Mouse (Mus musculus) cerebellum, postnatal 4 days (tissue): Measurements from ENCODE around the gene Sptbn4.

ENCODE experiments used
- DNase-seq, 2 experiments: peaks; one replicate each; pipeline ENCODE4 v3.0.0; 2022; ENCODE audit warnings: low spot score in 2 of 2, mixed read lengths in 1 of 2

The Sptbn4 gene

GRCm38 (mm10) chr7:27326101-27326880 is 121.2 kb downstream of the Sptbn4 start:
- DNase-seq = no peak

GRCm38 (mm10) chr7:27325697-27326096 is 121.8 kb downstream of the Sptbn4 start:
- no peak for DNase-seq

GRCm38 (mm10) chr7:27324928-27325327 is 122.6 kb downstream of the Sptbn4 start:
- DNase-seq = no peak

- DNase-seq = no peak
Measured at GRCm38 (mm10) chr7:27324161-27324560, 123.3 kb downstream of the Sptbn4 start.

- no peak for DNase-seq
Measured at GRCm38 (mm10) chr7:27323001-27323400, 124.5 kb downstream of the Sptbn4 start.

- DNase-seq = no peak
Measured at GRCm38 (mm10) chr7:27322291-27322690, 125.2 kb downstream of the Sptbn4 start.

- no peak for DNase-seq
Measured at GRCm38 (mm10) chr7:27319411-27319810, 128.1 kb downstream of the Sptbn4 start.

- peak in 1 of 2 experiments; percentile 70 for DNase-seq
Measured at GRCm38 (mm10) chr7:27315958-27316357, 131.5 kb downstream of the Sptbn4 start.

GRCm38 (mm10) chr7:27314393-27314792 is 133.1 kb downstream of the Sptbn4 start:
- no peak for DNase-seq

- DNase-seq = no peak
Measured at GRCm38 (mm10) chr7:27311651-27312284, 135.7 kb downstream of the Sptbn4 start.

GRCm38 (mm10) chr7:27310996-27311535 is 136.4 kb downstream of the Sptbn4 start:
- no peak for DNase-seq

GRCm38 (mm10) chr7:27310306-27310705 is 137.2 kb downstream of the Sptbn4 start:
- DNase-seq = peak in 1 of 2 experiments; percentile 80

GRCm38 (mm10) chr7:27309832-27310231 is 137.7 kb downstream of the Sptbn4 start:
- no peak for DNase-seq

GRCm38 (mm10) chr7:27308821-27309549 is 138.5 kb downstream of the Sptbn4 start:
- no peak for DNase-seq

GRCm38 (mm10) chr7:27307551-27307950 is 139.9 kb downstream of the Sptbn4 start:
- no peak for DNase-seq
